Mouse (Mus musculus): ENCODE data around the gene Snn.
"Not testable (repeated sequence)": the region's sequence is repeated elsewhere in the genome, so short reads cannot be mapped to it uniquely, and the experiment has no call there.

Gene Snn

GRCm38 (mm10) chr16:11060645-11061044 is at the start of gene Snn:
Snn (plus strand) TSS chr16:11060945.
- in situ Hi-C loops (cut with MboI, MseI), result no loop called here

GRCm38 (mm10) chr16:11011206-11011605 is 49.5 kb upstream of the Snn start:
- in situ Hi-C loops (cut with MboI, MseI), result no loop called here

GRCm38 (mm10) chr16:11011939-11012338 is 48.8 kb upstream of the Snn start:
- in situ Hi-C loops (cut with MboI, MseI), result no loop called here

- in situ Hi-C loops (cut with MboI, MseI), result no loop called here
Observed at GRCm38 (mm10) chr16:11012571-11013463, 47.9 kb upstream of the Snn start.

GRCm38 (mm10) chr16:11013464-11014147 is 47.1 kb upstream of the Snn start:
- in situ Hi-C loops (cut with MboI, MseI), result not testable (repeated sequence)

- in situ Hi-C loops (cut with MboI, MseI), result no loop called here
Observed at GRCm38 (mm10) chr16:11014407-11014806, 46.3 kb upstream of the Snn start.

GRCm38 (mm10) chr16:11016353-11016752 is 44.4 kb upstream of the Snn start:
- in situ Hi-C loops (cut with MboI, MseI), result no loop called here

- in situ Hi-C loops (cut with MboI, MseI), result no loop called here
Observed at GRCm38 (mm10) chr16:11017807-11018595, 42.7 kb upstream of the Snn start.

GRCm38 (mm10) chr16:11021403-11022112 is 39.2 kb upstream of the Snn start:
- in situ Hi-C loops (cut with MboI, MseI), result no loop called here

GRCm38 (mm10) chr16:11022113-11022489 is 38.6 kb upstream of the Snn start:
- in situ Hi-C loops (cut with MboI, MseI), result no loop called here

GRCm38 (mm10) chr16:11023618-11024017 is 37.1 kb upstream of the Snn start:
- in situ Hi-C loops (cut with MboI, MseI), result no loop called here

GRCm38 (mm10) chr16:11024841-11025240 is 35.9 kb upstream of the Snn start:
- in situ Hi-C loops (cut with MboI, MseI), result no loop called here

- in situ Hi-C loops (cut with MboI, MseI), result no loop called here
Observed at GRCm38 (mm10) chr16:11028206-11028605, 32.5 kb upstream of the Snn start.

GRCm38 (mm10) chr16:11030844-11031243 is 29.9 kb upstream of the Snn start:
- in situ Hi-C loops (cut with MboI, MseI), result loop anchor here (5.0 kb wide), 1 partner anchor 154 kb away; no protein-coding TSS in a partner anchor

GRCm38 (mm10) chr16:11031320-11031719 is 29.4 kb upstream of the Snn start:
- in situ Hi-C loops (cut with MboI, MseI), result loop anchor here (5.0 kb wide), 1 partner anchor 154 kb away; no protein-coding TSS in a partner anchor

GRCm38 (mm10) chr16:11034193-11034803 is 26.4 kb upstream of the Snn start:
- in situ Hi-C loops (cut with MboI, MseI), result loop anchor here (5.0 kb wide), 1 partner anchor 157 kb away; no protein-coding TSS in a partner anchor

- in situ Hi-C loops (cut with MboI, MseI), result no loop called here
Observed at GRCm38 (mm10) chr16:11035273-11035672, 25.5 kb upstream of the Snn start.

- in situ Hi-C loops (cut with MboI, MseI), result no loop called here
Observed at GRCm38 (mm10) chr16:11035790-11036431, 24.8 kb upstream of the Snn start.

GRCm38 (mm10) chr16:11040603-11041002 is 20.1 kb upstream of the Snn start:
- in situ Hi-C loops (cut with MboI, MseI), result no loop called here

- in situ Hi-C loops (cut with MboI, MseI), result no loop called here
Observed at GRCm38 (mm10) chr16:11043239-11043638, 17.5 kb upstream of the Snn start.
